Mouse (Mus musculus) left cerebral cortex, adult 9 months (tissue): ENCODE results near the gene Arid3a.

ENCODE experiments used
- DNase-seq, 2 experiments: peaks; one replicate each; pipeline ENCODE4 v3.0.0; 2022; ENCODE audit warnings: low spot score in 2 of 2

Gene Arid3a

DNA sequence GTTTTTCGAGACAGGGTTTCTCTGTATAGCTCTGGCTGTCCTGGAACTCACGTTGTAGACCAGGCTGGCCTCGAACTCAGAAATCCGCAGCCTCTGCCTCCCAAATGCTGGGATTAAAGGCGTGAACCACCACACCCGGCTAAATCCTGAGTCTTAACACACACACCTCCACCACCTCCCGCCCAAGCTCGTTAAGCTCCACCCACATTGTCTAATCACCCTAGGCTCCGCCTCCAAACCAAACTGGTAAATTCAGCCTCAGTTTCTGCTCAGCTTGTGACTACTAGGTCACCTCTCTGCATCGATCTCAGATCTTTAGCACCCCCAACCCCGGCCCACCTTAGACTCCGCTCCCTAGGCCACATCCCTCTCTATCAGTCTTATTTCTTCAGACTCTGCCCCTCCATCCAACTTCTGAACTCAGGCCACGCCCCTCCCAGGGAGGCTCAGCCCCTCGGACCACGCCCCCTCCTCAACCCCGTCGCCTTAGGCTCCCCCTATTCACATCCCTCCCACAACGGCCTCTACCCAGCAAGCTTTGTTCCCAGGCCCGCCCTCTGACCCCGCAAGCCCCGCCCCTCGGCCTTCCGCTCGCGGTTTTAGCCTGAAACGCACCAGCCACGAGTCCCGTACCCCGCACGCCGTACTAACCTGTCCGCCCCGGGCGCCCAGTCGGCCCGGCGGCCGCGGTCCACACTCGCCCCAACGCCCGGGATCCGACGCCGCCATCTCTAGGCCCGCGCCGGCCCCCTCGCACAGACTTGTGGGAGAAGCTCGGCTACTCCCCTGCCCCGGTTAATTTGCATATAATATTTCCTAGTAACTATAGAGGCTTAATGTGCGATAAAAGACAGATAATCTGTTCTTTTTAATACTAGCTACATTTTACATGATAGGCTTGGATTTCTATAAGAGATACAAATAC lies 18.4 kb upstream of the Arid3a start, which contains the start of gene Med16:
Gene Med16, minus strand, starts transcription at position 757 of the 925 bp plus-strand sequence.
- peak; percentile 94 to 95 for DNase-seq

GRCm38 (mm10) chr10:79909092-79909922 lies 17.5 kb upstream of the Arid3a start:
- DNase-seq, result peak; percentile 75 to 76

- no peak for DNase-seq
These were observed 16.3 kb upstream of the Arid3a start, which contains the start of gene Gm26602 for GRCm38 (mm10) chr10:79910556-79910955. TSS of gene Gm26602 (plus strand) at chr10:79910856.

GRCm38 (mm10) chr10:79912412-79912811 lies 14.4 kb upstream of the Arid3a start:
- no peak for DNase-seq

DNA sequence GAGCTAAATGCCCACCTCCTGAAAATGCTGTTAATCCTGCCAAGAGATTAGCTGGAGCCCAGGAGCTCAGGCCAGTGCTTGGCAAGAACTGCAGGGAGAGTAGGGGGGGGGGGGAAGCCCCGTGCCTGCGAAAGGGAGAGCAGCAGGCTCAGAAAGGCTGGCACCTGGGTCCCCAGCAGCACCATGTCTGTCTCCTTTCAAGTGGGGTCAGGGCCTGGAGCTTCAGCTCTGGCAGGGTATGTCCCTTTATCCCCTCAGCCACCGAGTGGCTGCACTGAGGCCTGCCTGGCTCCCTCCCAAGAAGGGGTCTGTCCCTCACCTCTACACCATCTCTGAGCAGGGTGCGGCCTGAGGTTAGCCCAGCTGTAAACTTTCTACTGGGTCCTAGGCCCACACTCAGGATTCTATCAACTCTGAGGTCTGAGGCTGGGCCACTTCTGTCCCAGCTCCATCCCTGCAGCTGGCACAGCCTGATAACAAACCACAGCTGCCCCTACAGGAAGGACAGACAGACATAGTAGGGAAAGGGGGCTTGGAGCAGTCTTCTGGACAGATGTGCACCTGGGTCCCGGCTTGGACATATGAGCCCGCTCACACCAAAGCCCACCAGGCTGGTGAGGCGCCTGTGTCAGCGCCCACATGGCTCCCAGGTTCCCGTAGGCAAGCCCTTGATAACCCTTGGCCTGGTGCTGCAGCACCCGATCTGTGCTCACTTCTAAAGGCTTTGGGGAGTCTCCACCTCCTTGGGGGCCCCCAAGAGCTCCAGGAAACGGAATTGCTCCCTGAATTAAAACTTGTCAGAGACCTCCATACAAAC lies 12.5 kb upstream of the Arid3a start:
- DNase-seq, result no peak

DNA sequence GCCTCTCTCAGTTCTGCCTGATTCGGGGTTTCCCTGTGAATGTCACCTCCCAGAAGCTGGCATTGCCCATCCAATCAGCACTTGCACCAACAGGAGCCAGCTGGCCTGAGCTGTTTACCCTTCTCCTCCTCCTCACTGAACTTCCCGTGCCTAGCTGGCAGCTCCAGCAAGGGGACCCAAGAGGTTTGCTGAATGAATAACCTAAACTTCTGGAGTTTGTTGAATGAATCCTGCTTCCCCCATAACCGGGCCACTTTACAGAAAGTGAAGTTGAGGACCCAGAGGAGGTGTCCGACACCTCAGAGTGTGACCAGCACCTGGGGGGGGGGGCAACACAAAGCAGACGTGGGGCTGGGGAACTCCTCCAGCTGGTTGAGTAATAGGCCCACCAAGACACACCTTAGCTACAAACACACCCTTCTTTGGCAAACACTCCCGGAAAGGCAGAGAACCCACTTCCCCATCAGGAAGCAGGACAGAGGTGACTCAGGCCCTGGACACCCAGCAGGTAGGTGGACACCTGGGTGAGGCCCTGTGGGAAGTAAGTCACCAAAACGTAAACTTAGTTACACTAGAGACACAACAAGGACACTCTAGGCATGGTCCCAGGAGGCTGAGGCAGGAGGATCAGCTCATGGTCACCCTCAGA lies 11.8 kb upstream of the Arid3a start:
- no peak for DNase-seq

GRCm38 (mm10) chr10:79916081-79916480 lies 10.8 kb upstream of the Arid3a start:
- no peak for DNase-seq

DNA sequence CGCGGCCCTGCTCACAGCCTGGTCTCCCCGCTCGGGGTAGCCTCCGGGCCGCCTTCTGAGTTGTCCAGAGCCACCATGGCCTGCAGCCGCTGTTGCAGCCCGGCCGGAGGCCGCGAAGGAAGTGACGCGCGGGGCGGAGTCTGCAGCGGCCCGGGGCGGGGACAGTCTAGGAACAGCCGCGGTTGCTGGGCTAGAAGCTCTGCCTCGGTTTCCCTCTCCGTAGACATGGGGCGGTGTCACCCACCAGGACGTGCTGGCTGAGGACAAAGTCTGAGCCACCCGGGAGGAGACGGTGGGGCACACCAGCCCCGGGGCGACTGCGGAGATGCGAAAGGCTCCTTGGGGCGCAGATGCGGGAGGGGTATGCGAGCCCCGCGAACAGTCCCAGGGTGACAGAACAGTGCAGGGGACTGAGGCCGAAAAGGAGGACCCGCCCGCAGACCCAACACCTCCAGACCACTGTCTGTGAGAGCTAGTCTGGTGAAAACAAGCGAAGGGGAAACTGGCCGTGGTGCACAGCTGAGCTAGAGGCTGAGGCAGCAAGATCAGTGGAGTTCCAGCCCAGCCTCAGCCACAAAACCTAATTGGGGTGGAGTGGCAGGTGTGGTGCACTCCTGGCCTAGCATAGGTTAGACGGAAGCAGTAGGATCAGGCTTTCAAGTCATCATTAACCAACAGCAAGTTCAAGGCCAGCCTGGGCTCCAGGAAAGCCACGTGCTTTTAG lies 9.9 kb upstream of the Arid3a start, which contains the start of gene Kiss1r:
Gene Kiss1r, plus strand, starts transcription at position 164 of the 724 bp plus-strand sequence.
- peak in 1 of 2 experiments; percentile 76 for DNase-seq

GRCm38 (mm10) chr10:79917532-79918100 lies 9.2 kb upstream of the Arid3a start:
- no peak for DNase-seq

GRCm38 (mm10) chr10:79918231-79919078 lies 8.4 kb upstream of the Arid3a start:
- no peak for DNase-seq

- no peak for DNase-seq
These were observed 7.5 kb upstream of the Arid3a start for GRCm38 (mm10) chr10:79919251-79919849.

GRCm38 (mm10) chr10:79920056-79920890 lies 6.6 kb upstream of the Arid3a start:
- DNase-seq, result no peak

DNA sequence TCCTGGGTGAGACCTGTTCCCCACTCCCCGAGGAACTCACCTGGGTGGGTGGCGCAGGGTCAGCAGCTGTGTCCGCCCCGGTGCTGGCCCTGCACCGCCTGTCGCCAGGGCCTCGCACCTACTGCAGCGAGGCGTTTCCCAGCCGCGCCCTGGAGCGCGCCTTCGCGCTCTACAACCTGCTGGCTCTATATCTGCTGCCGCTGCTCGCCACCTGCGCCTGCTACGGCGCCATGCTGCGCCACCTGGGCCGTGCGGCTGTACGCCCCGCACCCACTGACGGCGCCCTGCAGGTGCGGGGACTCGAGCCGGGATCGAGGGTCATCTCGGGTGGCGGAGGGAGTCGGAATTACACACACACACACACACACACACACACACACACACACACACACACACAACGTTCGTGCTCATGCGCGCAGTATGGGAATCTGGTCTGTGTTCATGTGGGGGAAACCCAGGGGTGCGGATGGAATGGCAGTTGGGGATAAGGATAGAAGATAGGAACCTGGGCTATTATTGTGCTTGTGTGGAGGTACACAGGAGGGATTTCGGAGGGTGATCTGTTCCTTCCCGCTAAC lies 5.8 kb upstream of the Arid3a start, which contains the start of gene R3hdm4:
Gene R3hdm4, minus strand, starts transcription at position 251 of the 578 bp plus-strand sequence.
- DNase-seq, result no peak

- DNase-seq, result no peak
These were observed 5.3 kb upstream of the Arid3a start for GRCm38 (mm10) chr10:79921572-79921971.

DNA sequence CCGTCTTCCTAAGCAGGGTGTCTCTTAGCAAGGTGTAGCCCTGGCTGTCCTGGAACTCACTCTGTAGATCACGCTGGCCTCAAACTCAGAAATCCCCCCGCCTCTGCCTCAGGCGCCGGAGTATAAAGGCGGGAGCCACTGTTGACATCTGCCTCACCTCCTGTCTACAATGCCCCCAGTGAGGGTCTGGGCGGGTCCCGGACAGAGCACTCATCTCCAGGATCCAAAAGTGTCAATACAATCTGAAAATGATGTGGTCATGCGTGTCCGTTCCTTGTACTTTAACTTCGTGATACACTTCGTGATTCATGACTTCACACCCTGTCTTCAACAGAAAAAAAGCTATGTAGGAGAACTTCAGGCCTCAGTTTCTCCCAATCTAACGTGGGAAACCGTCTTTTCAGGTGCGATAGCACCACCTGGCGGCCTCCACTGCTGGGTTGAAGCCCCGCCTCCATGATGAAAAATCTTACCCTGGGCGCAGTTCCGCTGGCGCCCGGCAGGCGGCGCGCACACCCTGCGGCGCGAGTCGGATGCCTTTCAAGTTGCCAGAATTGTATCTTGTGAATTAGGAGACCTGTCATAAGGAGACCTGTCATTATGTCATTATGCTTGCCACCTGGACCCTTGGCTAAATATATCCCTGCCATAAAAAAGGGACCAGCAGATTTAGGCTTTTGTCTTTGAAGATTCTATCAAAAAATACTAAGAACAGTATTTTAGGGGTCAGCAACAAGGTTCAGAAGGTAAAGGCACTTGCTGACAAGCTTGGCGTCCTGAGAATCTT lies 1.7 kb upstream of the Arid3a start:
- peak; percentile 74 to 97 for DNase-seq

- no peak for DNase-seq
These were observed 905 bp upstream of the Arid3a start for GRCm38 (mm10) chr10:79925785-79926490.
